In genomic region chr3:88453986-88454385, GRCm38 (mm10) we compare ENCODE assay signal across 11 mouse cellular contexts. TPM values are rescaled to one million over a fixed set of nuclear protein-coding genes. Genes with fewer than 3 reads are reported as not detected.
DNase-seq lines count a peak whose midpoint lies in the region; ATAC-seq and TF ChIP-seq lines count a peak whose summit lies in the region.
"Had no signal": no experiment of that assay in that cellular context is flagged by ENCODE, and none has a peak within 500 bp of the region (broad histone marks: within the 10 kb centered on the region; RNA-seq: fewer than 3 reads in every experiment).

No protein-coding gene starts in this region.

- no peaks in the 10 kb centered on the region for H3K9me3 ChIP-seq in kidney, postnatal 0 days (replicated peaks; ENCODE audit: low read length)
- H3K9me3 ChIP-seq: hindbrain, embryonic 15.5 days had no signal

- H3K4me3 ChIP-seq in kidney, postnatal 0 days (replicated peaks; ENCODE audit: low read depth, low read length) = no peak overlapping the region
- peak overlapping the region; percentile 32 for H3K4me3 ChIP-seq in brown adipose tissue, adult 24 weeks (ENCODE audit: insufficient read depth, low read depth, low read length)
- no peak overlapping the region for H3K4me3 ChIP-seq in heart, adult 2 months
- H3K4me3 ChIP-seq: hindbrain, embryonic 15.5 days had no signal

- intact Hi-C loops in heart, adult 2 months (cut with DNase I) = no loop called here

- TF ChIP-seq CTCF in kidney, postnatal 0 days (IDR thresholded peaks at IDR 0.05; ENCODE audit: low read depth) = no peak
- no peak for TF ChIP-seq CTCF in heart, adult 2 months (IDR thresholded peaks at IDR 0.05)

- no peak overlapping the region for H3K9ac ChIP-seq in kidney, postnatal 0 days (ENCODE audit: low read depth, low read length)
- no peak overlapping the region for H3K9ac ChIP-seq in heart, adult 2 months (ENCODE audit: low read depth, low read length)
- H3K9ac ChIP-seq: hindbrain, embryonic 15.5 days had no signal

- no peak for ATAC-seq in kidney, postnatal 0 days (replicated peaks; ENCODE audit: low FRiP score, low read depth)
- ATAC-seq: forebrain, embryonic 16.5 days had no signal

- 67% methylated on average over 8 of the region's 8 CpGs for WGBS in kidney, postnatal 0 days
- 64% methylated on average over 8 of the region's 8 CpGs for WGBS in heart, adult 2 months

- no peaks in the 10 kb centered on the region for H3K27me3 ChIP-seq in kidney, postnatal 0 days (ENCODE audit: insufficient read depth, low read length)
- H3K27me3 ChIP-seq in heart, adult 2 months (ENCODE audit: control insufficient read depth, insufficient read depth, low read length) = no peaks in the 10 kb centered on the region
- H3K27me3 ChIP-seq: hindbrain, embryonic 15.5 days had no signal

- H3K4me2 ChIP-seq in kidney, postnatal 0 days (ENCODE audit: low read length) = no peak overlapping the region
- H3K4me2 ChIP-seq: hindbrain, embryonic 15.5 days had no signal

- H3K4me1 ChIP-seq in kidney, postnatal 0 days (replicated peaks; ENCODE audit: insufficient read depth, low read length) = peaks cover 15% of the 10 kb centered on the region
- peaks cover 5% of the 10 kb centered on the region for H3K4me1 ChIP-seq in brown adipose tissue, adult 24 weeks (ENCODE audit: control insufficient read depth, insufficient read depth, insufficient read length, low read length)
- no peaks in the 10 kb centered on the region for H3K4me1 ChIP-seq in heart, adult 2 months (ENCODE audit: control insufficient read depth, insufficient read depth, low read length)

- no peak for TF ChIP-seq POLR2A in heart, adult 2 months (IDR thresholded peaks at IDR 0.05; ENCODE audit: insufficient read depth, low read depth, low read length)

- H3K27ac ChIP-seq in kidney, postnatal 0 days = peak overlapping the region; percentile 87; the same call in 1 of the 2 replicates
- H3K27ac ChIP-seq in brown adipose tissue, adult 24 weeks (replicated peaks; ENCODE audit: low read depth, low read length) = peak overlapping the region; percentile 46
- no peak overlapping the region for H3K27ac ChIP-seq in heart, adult 2 months
- H3K27ac ChIP-seq: hindbrain, embryonic 15.5 days had no signal

- no peak for DNase-seq in kidney, postnatal 0 days (ENCODE audit: low spot score)
- no peak for DNase-seq in kidney, adult 8-10 months
- peak; percentile 82 for DNase-seq in naive thymus-derived CD4-positive, alpha-beta T cell, adult 2 months (ENCODE audit: low read depth)
- DNase-seq in thymus, postnatal 14 days = peak; percentile 69
- no peak for DNase-seq in layer of hippocampus, adult 9-11 months
- no peak for DNase-seq in heart, adult 2 months
- no peak for DNase-seq in adipocyte (ENCODE audit: low spot score)
- DNase-seq: cerebellum, adult 9-11 months had no signal

- no peaks in the 10 kb centered on the region for H3K79me2 ChIP-seq in heart, adult 2 months (replicated peaks; ENCODE audit: control insufficient read depth, insufficient read depth, low read length)

- no peaks in the 10 kb centered on the region for H3K36me3 ChIP-seq in kidney, postnatal 0 days (ENCODE audit: insufficient read depth, low read length)
- H3K36me3 ChIP-seq in heart, adult 2 months (ENCODE audit: control insufficient read depth, insufficient read depth, low read length) = no peaks in the 10 kb centered on the region

- TF ChIP-seq EP300 in heart, adult 2 months (IDR thresholded peaks at IDR 0.05; ENCODE audit: insufficient read depth, low read depth, low read length) = no peak

RNA-seq across cellular contexts. Expression of gene Sema4a, which starts 7.0 kb away (rescaled TPM):
- polyA plus RNA-seq in kidney, postnatal 0 days (2015; fragmentation: Nextera tagmentation; extraction: Ambion mirVana) = 32.6 and 33.3 TPM in 2 replicates
- 25.7 and 30.2 TPM in 2 replicates for polyA plus RNA-seq in brown adipose tissue, adult 24 weeks (2012; ENCODE audit: insufficient read depth, insufficient read length, missing spikeins)
- total RNA-seq in heart, adult 2 months (2021) = 1 to 10 TPM; 3.2 to 3.3 TPM
- 8.5 and 9.5 TPM in 2 replicates for polyA plus RNA-seq in heart, adult 2 months (2012; rRNA removed)

RNA-seq across cellular contexts. Expression of gene Slc25a44, which starts 29.0 kb away (rescaled TPM):
- polyA plus RNA-seq in kidney, postnatal 0 days (2015; fragmentation: Nextera tagmentation; extraction: Ambion mirVana) = 17.1 and 17.7 TPM in 2 replicates
- 71.0 and 78.1 TPM in 2 replicates for polyA plus RNA-seq in brown adipose tissue, adult 24 weeks (2012; ENCODE audit: insufficient read depth, insufficient read length, missing spikeins)
- total RNA-seq in heart, adult 2 months (2021) = 10 to 100 TPM; 11.9 to 14.6 TPM
- polyA plus RNA-seq in heart, adult 2 months (2012; rRNA removed) = 19.1 and 25.9 TPM in 2 replicates

RNA-seq across cellular contexts. Expression of gene Pmf1, which starts 43.9 kb away (rescaled TPM):
- 97.5 and 107 TPM in 2 replicates for polyA plus RNA-seq in kidney, postnatal 0 days (2015; fragmentation: Nextera tagmentation; extraction: Ambion mirVana)
- polyA plus RNA-seq in brown adipose tissue, adult 24 weeks (2012; ENCODE audit: insufficient read depth, insufficient read length, missing spikeins) = 25.1 and 30.8 TPM in 2 replicates
- total RNA-seq in heart, adult 2 months (2021) = 10 to 100 TPM; 12.4 to 15.9 TPM
- 20.8 and 22.3 TPM in 2 replicates for polyA plus RNA-seq in heart, adult 2 months (2012; rRNA removed)

RNA-seq across cellular contexts. Expression of gene Lmna, which starts 55.8 kb away (rescaled TPM):
- polyA plus RNA-seq in kidney, postnatal 0 days (2015; fragmentation: Nextera tagmentation; extraction: Ambion mirVana) = 99.3 and 108 TPM in 2 replicates
- 33.8 and 35.7 TPM in 2 replicates for polyA plus RNA-seq in brown adipose tissue, adult 24 weeks (2012; ENCODE audit: insufficient read depth, insufficient read length, missing spikeins)
- total RNA-seq in heart, adult 2 months (2021) = 100 to 1,000 TPM; 117 to 138 TPM
- polyA plus RNA-seq in heart, adult 2 months (2012; rRNA removed) = 67.3 and 85.2 TPM in 2 replicates

Comparison
In these comparisons a context has a peak if more than half of its experiments do, and no peak if none do; other contexts are left out.
1. DNase-seq: peak in naive thymus-derived CD4-positive, alpha-beta T cell, adult 2 months (single experiment) and thymus, postnatal 14 days (single experiment); none in kidney, postnatal 0 days (single experiment), kidney, adult 8-10 months (0 of 2), layer of hippocampus, adult 9-11 months (single experiment), heart, adult 2 months (0 of 2) and adipocyte (single experiment).